Mouse (Mus musculus): ENCODE results near the gene Fchsd2.
"Not testable (repeated sequence)": the region's sequence is repeated elsewhere in the genome, so short reads cannot be mapped to it uniquely, and the experiment has no call there.

Fchsd2 gene

GRCm38 (mm10) chr7:101109856-101110350 lies 17.2 kb downstream of the Fchsd2 start:
- peak; percentile 42 for DNase-seq (ENCODE audit: extremely low spot score, low spot score)

DNA sequence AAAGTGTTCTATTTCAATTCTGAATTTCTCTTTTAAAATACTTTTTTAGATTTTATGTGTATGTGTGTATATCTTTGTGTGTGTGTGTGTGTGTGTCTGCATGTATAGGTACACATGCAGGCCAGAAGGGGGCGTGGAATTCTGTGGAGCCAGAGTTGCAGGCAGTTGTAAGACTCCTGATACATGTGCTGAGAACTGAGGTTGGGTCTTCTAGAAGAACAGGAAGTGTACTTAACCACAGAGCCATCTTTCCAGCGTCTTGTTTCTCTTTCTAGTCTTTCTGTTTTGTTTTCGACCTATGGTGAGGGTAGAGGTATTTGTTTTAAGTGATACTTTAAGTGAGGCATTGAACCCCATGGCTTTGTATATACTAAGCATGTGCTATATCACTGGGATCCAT lies 20.7 kb downstream of the Fchsd2 start:
- no peak for DNase-seq (ENCODE audit: extremely low spot score, low spot score)

DNA sequence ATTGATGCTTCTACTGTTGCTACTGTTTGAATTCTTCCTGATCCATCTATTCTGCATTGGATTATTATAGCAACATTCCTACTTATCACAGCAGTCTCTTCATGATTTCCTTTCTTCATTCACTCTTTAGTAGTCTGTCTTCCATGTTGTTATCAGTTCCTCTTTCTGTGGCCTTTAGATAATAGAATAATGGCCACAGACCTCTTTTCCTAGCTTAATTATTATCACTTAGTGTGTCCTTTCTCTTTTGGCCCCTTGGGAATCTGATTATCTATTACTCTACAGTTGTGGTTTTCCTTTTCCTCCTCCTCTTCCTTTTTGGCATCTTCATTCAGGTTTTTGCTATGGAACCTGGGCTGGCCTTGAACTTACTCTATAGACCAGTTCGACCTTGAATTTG lies 21.7 kb downstream of the Fchsd2 start:
- DNase-seq (ENCODE audit: extremely low spot score, low spot score) = no peak

DNA sequence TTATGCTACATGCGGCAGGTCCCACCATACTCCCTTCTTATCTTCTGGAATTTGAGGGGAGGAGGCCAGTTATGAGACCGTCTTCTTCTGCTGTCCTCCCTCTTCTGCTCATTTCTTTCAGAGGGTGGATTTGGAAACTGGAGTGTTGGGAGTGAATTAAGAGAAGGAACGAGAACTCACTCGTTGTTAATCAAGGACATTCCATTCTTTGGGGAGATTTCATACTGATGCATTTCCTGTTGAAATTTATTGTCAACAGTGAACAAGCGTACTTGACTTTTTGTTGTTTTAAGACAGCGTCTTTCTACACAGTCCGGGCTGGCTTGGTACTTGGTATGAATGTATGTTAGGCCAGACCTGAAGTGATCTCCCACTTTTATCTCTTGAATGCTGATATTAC lies 26.7 kb downstream of the Fchsd2 start:
- DNase-seq (ENCODE audit: extremely low spot score, low spot score) = no peak

- DNase-seq (ENCODE audit: extremely low spot score, low spot score) = no peak
These were observed 31.1 kb downstream of the Fchsd2 start for GRCm38 (mm10) chr7:101123579-101124347.

DNA sequence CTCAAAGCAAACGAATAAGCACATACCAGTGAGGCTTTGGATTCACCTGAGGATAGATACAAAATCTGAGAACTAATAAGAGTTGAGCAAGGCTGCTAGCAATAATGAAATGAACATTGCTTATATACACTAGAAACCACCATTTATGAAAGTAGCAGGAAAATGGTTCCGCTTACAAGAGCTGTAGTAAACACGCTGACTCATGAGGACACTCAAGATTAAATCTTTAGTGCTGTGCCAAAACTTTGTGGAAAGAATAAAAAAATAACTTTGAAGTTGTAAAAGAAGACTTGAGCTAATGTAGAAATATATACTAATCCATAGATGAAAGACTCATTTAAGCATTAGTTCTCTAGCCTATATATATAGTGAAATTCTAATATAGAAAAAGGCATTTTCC lies 35.1 kb downstream of the Fchsd2 start:
- DNase-seq (ENCODE audit: extremely low spot score, low spot score) = no peak

DNA sequence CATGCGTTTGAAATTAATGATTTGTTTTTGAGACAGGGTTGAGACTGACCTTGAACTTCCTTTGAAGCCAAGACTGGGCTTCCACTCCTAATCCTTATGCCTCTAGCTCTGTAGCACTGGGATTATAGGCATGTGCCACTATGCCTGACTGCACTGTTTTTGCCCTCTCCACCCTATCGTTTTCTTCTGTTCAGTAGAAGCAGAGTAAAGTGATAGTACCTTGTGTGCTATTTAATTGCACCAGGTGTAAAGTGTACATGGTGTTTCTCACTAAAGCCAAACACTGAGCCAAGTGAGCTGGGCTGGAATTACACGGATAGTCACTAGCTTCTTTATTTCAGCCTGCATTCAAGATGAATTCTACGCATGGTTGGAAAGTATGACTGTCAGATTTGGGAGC lies 35.9 kb downstream of the Fchsd2 start:
- DNase-seq (ENCODE audit: extremely low spot score, low spot score) = no peak

- no peak for DNase-seq (ENCODE audit: extremely low spot score, low spot score)
These were observed 38.0 kb downstream of the Fchsd2 start for GRCm38 (mm10) chr7:101130646-101131045.

DNA sequence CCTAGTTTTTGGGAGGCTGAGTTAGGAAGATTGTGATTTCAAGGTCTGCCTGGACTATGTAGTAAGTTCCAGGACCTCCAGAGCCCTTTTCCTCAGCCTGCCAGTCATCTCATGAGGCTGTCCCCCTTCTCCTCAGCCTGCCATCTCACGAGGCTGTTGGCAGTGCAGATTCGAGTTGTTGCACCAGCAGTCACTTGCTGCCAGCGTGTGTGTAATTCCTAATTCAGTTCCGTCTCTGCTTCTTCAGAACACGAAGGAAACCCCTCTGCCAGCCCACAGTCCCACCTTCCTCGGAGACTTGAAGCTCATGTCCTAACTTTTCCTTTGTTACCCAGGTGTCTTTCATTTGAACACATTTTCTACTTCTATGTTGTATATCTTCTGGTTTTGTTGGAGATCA lies 38.6 kb downstream of the Fchsd2 start:
- no peak for DNase-seq (ENCODE audit: extremely low spot score, low spot score)

GRCm38 (mm10) chr7:101133591-101133990 lies 40.9 kb downstream of the Fchsd2 start:
- no peak for DNase-seq (ENCODE audit: extremely low spot score, low spot score)

DNA sequence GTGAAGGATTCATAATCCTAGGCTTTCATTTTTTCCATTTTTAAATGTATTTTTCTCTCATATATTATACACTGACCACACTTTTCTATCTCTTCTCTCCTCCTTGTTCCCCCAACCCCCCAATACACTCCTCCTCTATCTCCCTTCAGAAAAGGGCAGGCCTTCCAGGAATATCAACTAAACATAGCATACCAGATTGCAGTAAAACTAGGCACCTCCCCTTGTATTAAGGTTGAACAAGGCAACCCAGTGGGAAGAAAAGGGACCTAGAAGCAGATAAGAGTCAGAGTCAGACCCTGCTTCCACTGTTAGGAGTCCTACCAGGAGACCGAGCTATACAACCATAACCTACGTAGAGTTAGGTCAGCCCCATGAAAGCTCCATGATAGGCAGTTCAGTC lies 41.5 kb downstream of the Fchsd2 start:
- no peak for DNase-seq (ENCODE audit: extremely low spot score, low spot score)

GRCm38 (mm10) chr7:101138819-101139218 lies 46.2 kb downstream of the Fchsd2 start:
- no peak for DNase-seq (ENCODE audit: extremely low spot score, low spot score)

GRCm38 (mm10) chr7:101142907-101143306 lies 50.2 kb downstream of the Fchsd2 start:
- no peak for DNase-seq (ENCODE audit: extremely low spot score, low spot score)

DNA sequence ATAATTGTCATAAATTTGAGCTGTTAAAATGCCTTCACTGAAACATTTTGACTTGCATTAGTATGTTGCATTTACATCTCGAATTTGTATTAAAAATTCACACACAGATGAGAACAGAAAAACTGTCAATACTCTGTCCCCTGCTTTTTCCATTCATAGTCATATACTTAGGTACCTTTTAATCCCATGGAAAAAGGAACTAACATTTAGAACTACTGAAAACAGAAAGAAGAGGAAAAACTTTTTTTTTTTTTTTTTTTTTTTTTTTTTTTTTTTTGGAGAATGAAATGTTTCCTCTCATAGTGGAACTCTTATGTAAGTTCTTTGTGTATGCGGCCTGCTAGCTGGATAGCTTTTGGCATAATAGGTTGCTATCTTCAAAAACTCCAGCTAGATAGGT lies 51.6 kb downstream of the Fchsd2 start:
- DNase-seq (ENCODE audit: extremely low spot score, low spot score) = no peak

DNA sequence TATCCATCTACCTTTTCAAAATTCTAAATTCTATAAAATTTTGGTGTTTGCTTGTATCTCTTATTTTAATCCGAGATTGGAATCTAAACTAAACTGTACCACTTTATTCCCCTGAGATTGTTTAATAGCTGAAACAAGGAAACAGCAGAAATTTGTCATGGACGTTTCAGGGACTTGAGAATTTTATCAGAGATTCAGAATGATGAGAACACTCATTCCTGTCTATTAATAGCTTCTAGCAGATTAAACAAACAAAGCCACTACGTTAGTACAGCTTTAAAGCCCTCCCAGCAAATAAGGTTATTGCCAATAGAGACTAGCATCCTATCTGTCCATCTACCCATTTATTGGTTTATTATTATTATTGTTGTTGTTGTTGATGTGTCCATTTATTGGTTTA lies 56.4 kb downstream of the Fchsd2 start:
- no peak for DNase-seq (ENCODE audit: extremely low spot score, low spot score)

- DNase-seq (ENCODE audit: extremely low spot score, low spot score) = not testable (repeated sequence)
These were observed 62.2 kb downstream of the Fchsd2 start for GRCm38 (mm10) chr7:101154883-101155282.

- DNase-seq (ENCODE audit: extremely low spot score, low spot score) = no peak
These were observed 62.6 kb downstream of the Fchsd2 start for GRCm38 (mm10) chr7:101155284-101155683.

DNA sequence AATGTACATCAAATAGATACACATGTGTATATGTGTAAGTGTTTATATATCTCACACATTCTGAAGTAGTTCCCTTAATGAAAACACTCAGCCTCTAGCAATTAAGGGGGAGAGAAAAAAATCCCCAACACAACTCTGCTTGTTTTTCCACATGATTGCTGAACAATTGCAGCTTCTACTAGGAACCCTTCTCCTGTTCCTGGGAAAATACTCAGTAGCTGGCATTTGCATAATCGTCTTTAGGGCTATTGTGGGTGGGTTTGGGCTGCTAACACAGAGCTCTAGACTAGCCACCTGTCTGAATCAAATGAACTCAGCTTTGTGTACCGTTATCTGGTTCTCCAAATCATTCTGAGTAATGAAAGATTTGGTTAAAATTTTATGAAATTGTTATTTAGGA lies 67.6 kb downstream of the Fchsd2 start:
- DNase-seq (ENCODE audit: extremely low spot score, low spot score) = no peak

- no peak for DNase-seq (ENCODE audit: extremely low spot score, low spot score)
These were observed 70.1 kb downstream of the Fchsd2 start for GRCm38 (mm10) chr7:101162781-101163180.

DNA sequence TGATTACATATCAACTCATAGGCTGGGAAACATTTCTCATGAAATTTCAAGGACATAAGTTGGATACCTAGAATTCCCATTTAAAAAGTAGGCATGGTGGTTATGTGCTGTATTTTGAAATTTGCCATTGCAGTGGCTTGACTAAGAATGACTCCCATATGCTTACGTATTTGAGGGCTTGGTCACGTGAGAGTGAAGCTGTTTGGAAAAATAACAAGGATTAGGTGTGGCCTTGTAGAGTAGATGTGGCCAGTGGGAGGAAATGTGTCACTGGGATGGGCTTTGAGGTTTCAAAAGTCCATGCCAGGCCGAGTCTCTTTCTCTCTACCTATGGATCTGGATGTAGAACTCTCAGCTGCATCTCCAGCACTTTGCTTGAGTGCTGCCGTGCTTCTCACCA lies 71.2 kb downstream of the Fchsd2 start:
- no peak for DNase-seq (ENCODE audit: extremely low spot score, low spot score)

GRCm38 (mm10) chr7:101166568-101166967 lies 73.9 kb downstream of the Fchsd2 start:
- DNase-seq (ENCODE audit: extremely low spot score, low spot score) = no peak

GRCm38 (mm10) chr7:101170482-101170881 lies 77.8 kb downstream of the Fchsd2 start:
- DNase-seq (ENCODE audit: extremely low spot score, low spot score) = no peak

DNA sequence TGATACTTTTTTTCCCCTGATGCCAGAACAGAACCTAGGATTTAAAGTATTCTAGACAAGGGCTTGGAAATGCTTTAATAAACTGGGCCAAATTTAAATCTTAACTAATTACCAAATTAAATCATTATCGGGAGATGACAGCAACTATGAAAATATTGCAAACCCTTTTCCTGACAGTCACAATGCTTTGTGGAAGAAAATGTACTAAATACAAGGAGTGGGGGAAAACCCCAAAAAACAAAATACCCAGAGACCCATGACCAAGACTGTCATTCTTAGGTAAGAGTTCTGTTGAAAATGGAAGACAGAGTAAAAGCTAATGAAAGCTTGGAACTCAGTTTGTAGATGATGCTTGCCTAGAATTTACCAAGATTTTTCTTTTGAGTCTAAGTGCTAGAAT lies 78.3 kb downstream of the Fchsd2 start:
- DNase-seq (ENCODE audit: extremely low spot score, low spot score) = no peak

Data from neural tube, embryonic 10.5 days (tissue).